Mouse (Mus musculus) CH12.LX (cell line): ENCODE measurements around the gene Ank. TPM values are rescaled to one million over a fixed set of nuclear protein-coding genes. Genes with fewer than 3 reads are reported as not detected.

Experiments used
- DNase-seq: peaks from one replicate; pipeline ENCODE4 v3.0.0-alpha.2; 2013; ENCODE audit errors: extremely low read depth
- H3K27ac ChIP-seq: 2 replicates; pipeline ENCODE4 v1.5.1; 2012; ENCODE audit warnings: low read depth, mild to moderate bottlenecking, control low read depth, moderate library complexity; ENCODE audit not compliant: insufficient read depth
- H3K27me3 ChIP-seq: replicated peaks from 2 replicates; pipeline ENCODE3; 2012; ENCODE audit warnings: inconsistent platforms
- H3K36me3 ChIP-seq, 2 experiments: replicated peaks in 1 of 2; 2 replicates each; pipeline versions ENCODE3 to v1.6.1; 2012; ENCODE audit warnings: inconsistent platforms in 1 of 2, low read length in 1 of 2, mild to moderate bottlenecking in 1 of 2, mixed read lengths in 1 of 2, moderate library complexity in 1 of 2; ENCODE audit not compliant: control insufficient read depth in 1 of 2, insufficient read depth in 1 of 2
- H3K4me1 ChIP-seq, 2 experiments: 2 replicates each; pipeline ENCODE4 v1.6.1; 2012; ENCODE audit warnings: inconsistent platforms in 1 of 2, moderate library complexity in 1 of 2; ENCODE audit not compliant: insufficient read depth in 2 of 2, control insufficient read depth in 1 of 2
- H3K4me2 ChIP-seq: 2 replicates; pipeline ENCODE4 v1.6.1; 2012; ENCODE audit warnings: low read depth, mild to moderate bottlenecking, control low read depth; ENCODE audit not compliant: poor library complexity, insufficient read depth, severe bottlenecking
- H3K4me3 ChIP-seq, 3 experiments: fragments of 150-350 bp in 1 of 3; sonication (generic) in 1 of 3; replicated peaks in 1 of 3; 2 replicates each; pipeline versions ENCODE3 to v1.5.1; 2011 to 2012; ENCODE audit warnings: low read depth in 2 of 3, low read length in 2 of 3, mild to moderate bottlenecking in 2 of 3, moderate library complexity in 2 of 3, control low read depth in 1 of 3, improper control_type of control experiment in 1 of 3, inconsistent platforms in 1 of 3, mixed read lengths in 1 of 3; ENCODE audit not compliant: poor library complexity in 1 of 3
- H3K79me2 ChIP-seq: replicated peaks from 2 replicates; pipeline ENCODE4 v1.6.1; 2012; ENCODE audit warnings: mild to moderate bottlenecking, moderate library complexity; ENCODE audit not compliant: control insufficient read depth, poor library complexity, insufficient read depth, severe bottlenecking; ENCODE audit errors: extremely low read depth
- H3K9ac ChIP-seq: 2 replicates; pipeline ENCODE4 v1.6.1; 2012; ENCODE audit warnings: low read depth, mild to moderate bottlenecking, control low read depth, moderate library complexity; ENCODE audit not compliant: insufficient read depth
- H3K9me3 ChIP-seq: replicated peaks from 2 replicates; pipeline ENCODE3; 2012; ENCODE audit warnings: low read length, inconsistent platforms, mixed read lengths
- BHLHE40 ChIP-seq: IDR thresholded peaks from 2 replicates; pipeline ENCODE4 v1.6.1; 2011; ENCODE audit warnings: mild to moderate bottlenecking, low read depth, low read length, improper control_type of control experiment
- CHD1 ChIP-seq: IDR thresholded peaks from 2 replicates; pipeline ENCODE4 v1.6.1; 2012; ENCODE audit warnings: low read depth, low read length, improper control_type of control experiment, inconsistent platforms
- CTCF ChIP-seq, 2 experiments: IDR thresholded peaks in 1 of 2; conservative IDR thresholded peaks in 1 of 2; 2 replicates each; pipeline ENCODE4 v1.5.1; 2011 to 2012; ENCODE audit warnings: low read depth in 2 of 2, low read length in 2 of 2, improper control_type of control experiment in 1 of 2, inconsistent platforms in 1 of 2, mild to moderate bottlenecking in 1 of 2, moderate library complexity in 1 of 2
- ELF1 ChIP-seq: IDR thresholded peaks from 2 replicates; pipeline ENCODE4 v1.6.1; 2014; ENCODE audit warnings: low read depth, mild to moderate bottlenecking, inconsistent platforms, low read length, improper control_type of control experiment
- EP300 ChIP-seq: IDR thresholded peaks from 2 replicates; pipeline ENCODE4 v1.6.1; 2011; ENCODE audit warnings: low read length, improper control_type of control experiment
- GABPA ChIP-seq: IDR thresholded peaks from 2 replicates; pipeline ENCODE4 v1.6.1; 2012; ENCODE audit warnings: low read depth, low read length, improper control_type of control experiment, inconsistent platforms; ENCODE audit not compliant: insufficient replicate concordance
- JUND ChIP-seq: conservative IDR thresholded peaks from 2 replicates; pipeline ENCODE4 v1.6.1; 2011; ENCODE audit warnings: low read depth, low read length, improper control_type of control experiment
- KAT2A ChIP-seq: IDR thresholded peaks from 2 replicates; pipeline ENCODE4 v1.6.1; 2012; ENCODE audit warnings: low read length, improper control_type of control experiment, inconsistent platforms; ENCODE audit not compliant: insufficient replicate concordance
- MAFK ChIP-seq: IDR thresholded peaks from 2 replicates; pipeline ENCODE4 v1.6.1; 2011; ENCODE audit warnings: low read length, improper control_type of control experiment; ENCODE audit not compliant: insufficient replicate concordance
- MAZ ChIP-seq: IDR thresholded peaks from 2 replicates; pipeline ENCODE4 v1.6.1; 2012; ENCODE audit warnings: low read depth, mild to moderate bottlenecking, inconsistent platforms, low read length, improper control_type of control experiment, moderate library complexity
- MYC ChIP-seq: IDR thresholded peaks from 2 replicates; pipeline ENCODE4 v1.6.1; 2011; ENCODE audit warnings: low read depth, mild to moderate bottlenecking, improper control_type of control experiment, low read length
- POLR2A ChIP-seq: IDR thresholded peaks from 2 replicates; pipeline ENCODE4 v1.6.1; 2011; ENCODE audit warnings: low read depth, mild to moderate bottlenecking, improper control_type of control experiment, low read length
- POLR2AphosphoS2 ChIP-seq: IDR thresholded peaks from 2 replicates; pipeline ENCODE4 v1.6.1; 2011; ENCODE audit warnings: low read depth, low read length, improper control_type of control experiment
- RAD21 ChIP-seq: IDR thresholded peaks from 2 replicates; pipeline ENCODE4 v1.6.1; 2011; ENCODE audit warnings: low read depth, mild to moderate bottlenecking, low read length, improper control_type of control experiment, moderate library complexity
- SIN3A ChIP-seq: IDR thresholded peaks from 2 replicates; pipeline ENCODE4 v1.6.1; 2012; ENCODE audit warnings: low read length, improper control_type of control experiment, inconsistent platforms
- ZKSCAN1 ChIP-seq: IDR thresholded peaks from 2 replicates; pipeline ENCODE4 v1.6.1; 2012; ENCODE audit warnings: low read depth, inconsistent platforms, low read length, improper control_type of control experiment, borderline replicate concordance
- ZMIZ1 ChIP-seq: IDR thresholded peaks from 2 replicates; pipeline ENCODE4 v1.6.1; 2012; ENCODE audit warnings: low read depth, mild to moderate bottlenecking, inconsistent platforms, low read length, improper control_type of control experiment
- ZNF384 ChIP-seq: IDR thresholded peaks from 2 replicates; pipeline ENCODE4 v1.6.1; 2012; ENCODE audit warnings: low read depth, low read length, improper control_type of control experiment, inconsistent platforms
- dilution Hi-C: fragments of 300-500 bp; cut with MboI; formaldehyde crosslinking; loops from 2 replicates; pipeline ENCODE4 v1.14.3; 2020; ENCODE audit warnings: low sequenced_read_pairs; ENCODE audit not compliant: extremely low pct_unique_long_range_greater_than_20kb, extremely low pct_ligation_motif_present
- in situ Hi-C: fragments of 300-500 bp; cut with MboI; formaldehyde crosslinking; loops from 3 replicates; pipeline ENCODE4 v1.14.3; 2019; ENCODE audit warnings: low sequenced_read_pairs, low pct_ligation_motif_present, low pct_unique_long_range_greater_than_20kb, mixed read lengths
- polyA plus RNA-seq: library from polyadenylated mRNA; unstranded; fragments of >175 nt; gene quantifications from 2 replicates; pipeline ENCODE4 v1.2.1, GENCODE M21; 2012; ENCODE audit warnings: low read depth; ENCODE audit not compliant: insufficient read length
- total RNA-seq, 2 experiments: library from RNA; depleted of rRNA; stranded (reverse); fragments of 300-350 nt in 1 of 2; fragments of >200 nt in 1 of 2; gene quantifications; 2 replicates each; pipeline ENCODE4 v1.2.3; 2012 to 2014

The Ank gene
- total and polyA plus RNA-seq, 3 experiments = 4.6 to 12.4 (median 8.6) TPM

DNA sequence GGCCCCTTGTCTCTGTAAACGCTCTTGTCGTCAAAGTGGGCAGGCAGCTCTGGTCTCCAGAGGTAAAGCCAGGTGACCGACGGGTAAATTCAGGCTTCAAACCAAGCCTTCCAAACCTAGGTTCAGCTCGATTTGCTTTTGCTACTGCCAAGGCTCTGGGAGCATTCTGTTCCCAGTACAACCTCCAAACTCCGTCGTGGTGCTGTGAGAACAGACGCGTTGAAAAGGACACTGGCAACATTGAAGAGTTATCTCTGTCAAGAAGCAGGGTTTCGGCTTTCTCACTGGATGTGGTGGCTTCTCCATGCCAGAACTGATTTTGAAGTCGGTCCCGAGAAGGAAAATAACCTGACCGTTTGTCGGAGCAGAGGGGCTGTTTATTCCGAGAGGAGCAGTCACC is 9.5 kb downstream of the Ank start:
- DNase-seq = no peak
- in situ Hi-C loops = no loop called here

DNA sequence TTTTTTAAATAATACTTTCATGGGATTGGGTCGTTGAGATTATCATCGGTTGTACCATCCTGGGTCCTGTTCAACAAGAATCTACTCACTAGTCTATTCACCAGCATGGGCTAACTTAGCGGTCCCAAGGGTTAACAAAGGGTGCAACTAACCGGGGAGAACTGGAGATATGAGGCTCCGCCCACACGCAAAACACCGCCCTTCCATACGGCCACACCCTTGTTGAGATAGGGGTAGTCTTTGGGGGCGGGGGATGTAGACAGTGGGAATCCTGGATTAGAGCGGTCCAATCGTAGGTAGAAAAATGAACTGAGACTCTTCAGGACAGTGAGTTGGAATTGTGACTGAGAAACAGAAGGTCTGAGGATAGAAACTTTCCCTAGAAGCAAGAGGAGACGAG is 10.2 kb downstream of the Ank start:
- Histone ChIP-seq H3K9me3 (no peaks in the 10 kb centered on the region), H3K4me1 (peaks cover 11 to 27% of the 10 kb centered on the region in 2 experiments), H3K9ac (no peak overlapping the region), H3K79me2 (no peaks in the 10 kb centered on the region), H3K27me3 (no peaks in the 10 kb centered on the region), H3K36me3 (peaks cover 0 to 7% of the 10 kb centered on the region in 2 experiments), H3K4me2 (no peak overlapping the region), H3K27ac (no peak overlapping the region), H3K4me3 (no peak overlapping the region)
- in situ Hi-C loops (no loop called here), dilution Hi-C loops (no loop called here)
- TF ChIP-seq ZKSCAN1 = no peak
- no peak for TF ChIP-seq ZNF384
- TF ChIP-seq CHD1 = no peak
- TF ChIP-seq MYC = no peak
- TF ChIP-seq MAZ = no peak
- no peak for TF ChIP-seq POLR2A
- TF ChIP-seq CTCF (conservative IDR thresholded peaks at IDR 0.05 in 1 of 2, IDR thresholded peaks at IDR 0.05 in 1 of 2; ENCODE audit: low read depth in 2 of 2, low read length in 2 of 2) = no peak
- TF ChIP-seq KAT2A = no peak
- TF ChIP-seq BHLHE40 = no peak
- TF ChIP-seq ELF1 = no peak
- DNase-seq = no peak

More for the DNA sequence above, 9.5 kb downstream of the Ank start:
- TF ChIP-seq GABPA (no peak), POLR2AphosphoS2 (no peak), SIN3A (no peak), ELF1 (no peak), EP300 (no peak), ZNF384 (no peak), JUND (no peak), MAZ (no peak), ZMIZ1 (no peak), MYC (no peak), MAFK (no peak), RAD21 (no peak)
- no peaks in the 10 kb centered on the region for H3K27me3 ChIP-seq
- no peaks in the 10 kb centered on the region for H3K79me2 ChIP-seq
- H3K36me3 ChIP-seq = peaks cover 0 to 10% of the 10 kb centered on the region in 2 experiments
- no peak overlapping the region for H3K27ac ChIP-seq
- no peak overlapping the region for H3K4me2 ChIP-seq
- H3K9ac ChIP-seq = no peak overlapping the region
- H3K9me3 ChIP-seq = no peaks in the 10 kb centered on the region
- H3K4me3 ChIP-seq = no peak overlapping the region
- dilution Hi-C loops = no loop called here
- H3K4me1 ChIP-seq = peaks cover 11 to 27% of the 10 kb centered on the region in 2 experiments
